Mouse (Mus musculus): ENCODE results near the gene Dnah1. TPM values are rescaled to one million over a fixed set of nuclear protein-coding genes. Genes with fewer than 3 reads are reported as not detected.

The Dnah1 gene
- polyA plus RNA-seq, 1 experiment, result 0.02 TPM

GRCm38 (mm10) chr14:31260374-31260773 lies 63.3 kb downstream of the Dnah1 start:
- Histone ChIP-seq H3K27me3 (ENCODE audit: control insufficient read depth, insufficient read depth, insufficient read length) (no peaks in the 10 kb centered on the region), H3K36me3 (ENCODE audit: control insufficient read depth, insufficient read depth) (peaks cover 35% of the 10 kb centered on the region), H3ac (ENCODE audit: control insufficient read depth, insufficient read length) (no peak overlapping the region), H3K4me3 (no peak overlapping the region), H3K79me2 (ENCODE audit: control insufficient read depth, insufficient read depth) (no peaks in the 10 kb centered on the region), H3K4me2 (ENCODE audit: low read depth) (no peak overlapping the region)
- TF ChIP-seq POLR2A (IDR thresholded peaks at IDR 0.05; ENCODE audit: insufficient read length, low read depth) (no peak), REST (IDR thresholded peaks at IDR 0.05; ENCODE audit: insufficient read depth, insufficient read length) (no peak), MYOD1 (IDR thresholded peaks at IDR 0.05; ENCODE audit: control insufficient read depth in 1 of 3, insufficient read length in 2 of 3, low read depth in 2 of 3) (no peak), MAX (IDR thresholded peaks at IDR 0.05; ENCODE audit: low read depth) (no peak), POLR2AphosphoS2 (IDR thresholded peaks at IDR 0.05; ENCODE audit: insufficient read length, low read depth) (no peak), USF1 (IDR thresholded peaks at IDR 0.05; ENCODE audit: low read depth) (no peak), E2F4 (IDR thresholded peaks at IDR 0.05; ENCODE audit: insufficient read depth) (no peak), TCF3 (IDR thresholded peaks at IDR 0.05; ENCODE audit: insufficient read length, low read depth) (no peak), CEBPB (IDR thresholded peaks at IDR 0.05; ENCODE audit: insufficient read depth, poor library complexity, severe bottlenecking) (no peak), TCF12 (IDR thresholded peaks at IDR 0.05; ENCODE audit: insufficient read depth, poor library complexity, severe bottlenecking) (no peak), SRF (IDR thresholded peaks at IDR 0.05; ENCODE audit: control insufficient read depth, insufficient read length, low read depth) (no peak), MYOG (IDR thresholded peaks at IDR 0.05; ENCODE audit: control insufficient read depth in 1 of 3, insufficient read depth in 1 of 3, insufficient read length in 2 of 3, low read depth in 2 of 3) (no peak)

- H3K79me2 ChIP-seq (ENCODE audit: control insufficient read depth, insufficient read depth), result no peaks in the 10 kb centered on the region
- H3K36me3 ChIP-seq (ENCODE audit: control insufficient read depth, insufficient read depth), result peaks cover 51% of the 10 kb centered on the region
- H3ac ChIP-seq (ENCODE audit: control insufficient read depth, insufficient read length), result no peak overlapping the region
- no peaks in the 10 kb centered on the region for H3K27me3 ChIP-seq (ENCODE audit: control insufficient read depth, insufficient read depth, insufficient read length)
- TF ChIP-seq SRF (IDR thresholded peaks at IDR 0.05; ENCODE audit: control insufficient read depth, insufficient read length, low read depth) (no peak), POLR2A (IDR thresholded peaks at IDR 0.05; ENCODE audit: insufficient read length, low read depth) (no peak), CEBPB (IDR thresholded peaks at IDR 0.05; ENCODE audit: insufficient read depth, poor library complexity, severe bottlenecking) (no peak), MYOG (IDR thresholded peaks at IDR 0.05; ENCODE audit: control insufficient read depth in 1 of 3, insufficient read depth in 1 of 3, insufficient read length in 2 of 3, low read depth in 2 of 3) (no peak), MAX (IDR thresholded peaks at IDR 0.05; ENCODE audit: low read depth) (no peak), MYOD1 (IDR thresholded peaks at IDR 0.05; ENCODE audit: control insufficient read depth in 1 of 3, insufficient read length in 2 of 3, low read depth in 2 of 3) (no peak), TCF3 (IDR thresholded peaks at IDR 0.05; ENCODE audit: insufficient read length, low read depth) (no peak), E2F4 (IDR thresholded peaks at IDR 0.05; ENCODE audit: insufficient read depth) (no peak), USF1 (IDR thresholded peaks at IDR 0.05; ENCODE audit: low read depth) (no peak), TCF12 (IDR thresholded peaks at IDR 0.05; ENCODE audit: insufficient read depth, poor library complexity, severe bottlenecking) (no peak), POLR2AphosphoS2 (IDR thresholded peaks at IDR 0.05; ENCODE audit: insufficient read length, low read depth) (no peak), REST (IDR thresholded peaks at IDR 0.05; ENCODE audit: insufficient read depth, insufficient read length) (no peak)
- no peak overlapping the region for H3K4me3 ChIP-seq
- H3K4me2 ChIP-seq (ENCODE audit: low read depth), result no peak overlapping the region
These were observed 65.1 kb downstream of the Dnah1 start for GRCm38 (mm10) chr14:31258476-31259050.

GRCm38 (mm10) chr14:31252091-31252490 lies 71.6 kb downstream of the Dnah1 start:
- H3K27me3 ChIP-seq (ENCODE audit: control insufficient read depth, insufficient read depth, insufficient read length), result no peaks in the 10 kb centered on the region
- peaks cover 21% of the 10 kb centered on the region for H3K79me2 ChIP-seq (ENCODE audit: control insufficient read depth, insufficient read depth)
- TF ChIP-seq MYOG (IDR thresholded peaks at IDR 0.05; ENCODE audit: control insufficient read depth in 1 of 3, insufficient read depth in 1 of 3, insufficient read length in 2 of 3, low read depth in 2 of 3) (no peak), TCF3 (IDR thresholded peaks at IDR 0.05; ENCODE audit: insufficient read length, low read depth) (no peak), MYOD1 (IDR thresholded peaks at IDR 0.05; ENCODE audit: control insufficient read depth in 1 of 3, insufficient read length in 2 of 3, low read depth in 2 of 3) (no peak), USF1 (IDR thresholded peaks at IDR 0.05; ENCODE audit: low read depth) (no peak), REST (IDR thresholded peaks at IDR 0.05; ENCODE audit: insufficient read depth, insufficient read length) (no peak), POLR2AphosphoS2 (IDR thresholded peaks at IDR 0.05; ENCODE audit: insufficient read length, low read depth) (no peak), E2F4 (IDR thresholded peaks at IDR 0.05; ENCODE audit: insufficient read depth) (no peak), SRF (IDR thresholded peaks at IDR 0.05; ENCODE audit: control insufficient read depth, insufficient read length, low read depth) (no peak), POLR2A (IDR thresholded peaks at IDR 0.05; ENCODE audit: insufficient read length, low read depth) (no peak), TCF12 (IDR thresholded peaks at IDR 0.05; ENCODE audit: insufficient read depth, poor library complexity, severe bottlenecking) (no peak)
- peak overlapping the region; percentile 90 for H3K4me2 ChIP-seq (ENCODE audit: low read depth)
- peak overlapping the region; percentile 69 for H3ac ChIP-seq (ENCODE audit: control insufficient read depth, insufficient read length)
- peaks cover 40% of the 10 kb centered on the region for H3K36me3 ChIP-seq (ENCODE audit: control insufficient read depth, insufficient read depth)
- H3K4me3 ChIP-seq, result peak overlapping the region; percentile 89

GRCm38 (mm10) chr14:31251626-31252025 lies 72.1 kb downstream of the Dnah1 start:
- peaks cover 35% of the 10 kb centered on the region for H3K36me3 ChIP-seq (ENCODE audit: control insufficient read depth, insufficient read depth)
- peak overlapping the region; percentile 89 for H3K4me3 ChIP-seq
- H3ac ChIP-seq (ENCODE audit: control insufficient read depth, insufficient read length), result peak overlapping the region; percentile 69
- peaks cover 21% of the 10 kb centered on the region for H3K79me2 ChIP-seq (ENCODE audit: control insufficient read depth, insufficient read depth)
- TF ChIP-seq TCF12 (IDR thresholded peaks at IDR 0.05; ENCODE audit: insufficient read depth, poor library complexity, severe bottlenecking), result no peak
- TF ChIP-seq USF1 (IDR thresholded peaks at IDR 0.05; ENCODE audit: low read depth), result no peak
- no peaks in the 10 kb centered on the region for H3K27me3 ChIP-seq (ENCODE audit: control insufficient read depth, insufficient read depth, insufficient read length)
- peak overlapping the region; percentile 90 for H3K4me2 ChIP-seq (ENCODE audit: low read depth)

- H3K4me3 ChIP-seq, result peak within 1 kb of the TSS; percentile 89
- H3ac ChIP-seq (ENCODE audit: control insufficient read depth, insufficient read length), result peak within 1 kb of the TSS; percentile 69
- H3K79me2 ChIP-seq (ENCODE audit: control insufficient read depth, insufficient read depth), result peaks cover 21% of the 10 kb centered on the region
- no peaks in the 10 kb centered on the region for H3K27me3 ChIP-seq (ENCODE audit: control insufficient read depth, insufficient read depth, insufficient read length)
- peak; percentile 96 for TF ChIP-seq POLR2A (IDR thresholded peaks at IDR 0.05; ENCODE audit: insufficient read length, low read depth)
- TF ChIP-seq MYOG (IDR thresholded peaks at IDR 0.05; ENCODE audit: control insufficient read depth in 1 of 3, insufficient read depth in 1 of 3, insufficient read length in 2 of 3, low read depth in 2 of 3), result peak in 2 of 3 experiments; percentile 2 to 66
- no peak for TF ChIP-seq TCF3 (IDR thresholded peaks at IDR 0.05; ENCODE audit: insufficient read length, low read depth)
- peak; percentile 81 for TF ChIP-seq POLR2AphosphoS2 (IDR thresholded peaks at IDR 0.05; ENCODE audit: insufficient read length, low read depth)
- no peak for TF ChIP-seq CEBPB (IDR thresholded peaks at IDR 0.05; ENCODE audit: insufficient read depth, poor library complexity, severe bottlenecking)
- peak in 2 of 3 experiments; percentile 20 to 35 for TF ChIP-seq MYOD1 (IDR thresholded peaks at IDR 0.05; ENCODE audit: control insufficient read depth in 1 of 3, insufficient read length in 2 of 3, low read depth in 2 of 3)
- TF ChIP-seq USF1 (IDR thresholded peaks at IDR 0.05; ENCODE audit: low read depth), result no peak
- peak; percentile 83 for TF ChIP-seq SRF (IDR thresholded peaks at IDR 0.05; ENCODE audit: control insufficient read depth, insufficient read length, low read depth)
- TF ChIP-seq MAX (IDR thresholded peaks at IDR 0.05; ENCODE audit: low read depth), result no peak
- TF ChIP-seq E2F4 (IDR thresholded peaks at IDR 0.05; ENCODE audit: insufficient read depth), result no peak
- TF ChIP-seq TCF12 (IDR thresholded peaks at IDR 0.05; ENCODE audit: insufficient read depth, poor library complexity, severe bottlenecking), result no peak
- peak; percentile 27 for TF ChIP-seq REST (IDR thresholded peaks at IDR 0.05; ENCODE audit: insufficient read depth, insufficient read length)
- peaks cover 30% of the 10 kb centered on the region for H3K36me3 ChIP-seq (ENCODE audit: control insufficient read depth, insufficient read depth)
- peak within 1 kb of the TSS; percentile 90 for H3K4me2 ChIP-seq (ENCODE audit: low read depth)
These were observed 72.6 kb downstream of the Dnah1 start, which contains the start of the genes Phf7 and Bap1 for GRCm38 (mm10) chr14:31251084-31251604. Phf7 (minus strand) TSS chr14:31251317. Bap1 (plus strand) TSS chr14:31251450.
